Comparison of ENCODE assay signal across 19 mouse cellular contexts in genomic region chr3:98741043-98741442, GRCm38 (mm10). TPM values are rescaled to one million over a fixed set of nuclear protein-coding genes. Genes with fewer than 3 reads are reported as not detected.
DNase-seq lines count a peak whose midpoint lies in the region; ATAC-seq and TF ChIP-seq lines count a peak whose summit lies in the region.
"Not testable (repeated sequence)": the region's sequence is repeated elsewhere in the genome, so short reads cannot be mapped to it uniquely, and the experiment has no call there.
"Had no signal": no experiment of that assay in that cellular context is flagged by ENCODE, and none has a peak within 500 bp of the region (broad histone marks: within the 10 kb centered on the region; RNA-seq: fewer than 3 reads in every experiment).

No protein-coding gene starts in this region.

- in situ Hi-C loops in Patski (cut with MboI; ENCODE audit: low pct_unique_long_range_greater_than_20kb): not testable (repeated sequence)

- TF ChIP-seq CTCF in Patski (IDR thresholded peaks at IDR 0.05): peak; percentile 37
- TF ChIP-seq CTCF in kidney, postnatal 0 days (IDR thresholded peaks at IDR 0.05; ENCODE audit: low read depth): peak; percentile 47
- TF ChIP-seq CTCF in left cerebral cortex, adult 2 months (IDR thresholded peaks at IDR 0.05): peak; percentile 28
- TF ChIP-seq CTCF in midbrain, postnatal 0 days (IDR thresholded peaks at IDR 0.05): peak; percentile 38

- 66% methylated on average over 1 of the region's 1 CpGs for WGBS in kidney, postnatal 0 days
- WGBS in midbrain, postnatal 0 days: 56% methylated on average over 1 of the region's 1 CpGs

- POLR2A ChIA-PET in Patski (lab: Charles Lee): not testable (repeated sequence)

- intact Hi-C loops in left cerebral cortex, adult 2 months (cut with DNase I): not testable (repeated sequence)

- H3K36me3 ChIP-seq in kidney, postnatal 0 days (ENCODE audit: insufficient read depth, low read length); midbrain, postnatal 0 days (ENCODE audit: insufficient read depth, low read length): not testable (repeated sequence)

- DNase-seq in Patski (ENCODE audit: low read depth, low spot score); kidney, postnatal 0 days (ENCODE audit: low spot score); left cerebral cortex, adult 2 months (ENCODE audit: extremely low spot score in 1 of 2, low spot score in 2 of 2); midbrain, postnatal 0 days (ENCODE audit: low spot score): not testable (repeated sequence)

- H3K27ac ChIP-seq in kidney, postnatal 0 days; left cerebral cortex, adult 2 months; midbrain, postnatal 0 days (ENCODE audit: low read depth, low read length): not testable (repeated sequence)

- not testable (repeated sequence) for H3K9ac ChIP-seq in kidney, postnatal 0 days (ENCODE audit: low read depth, low read length); midbrain, postnatal 0 days (replicated peaks; ENCODE audit: low read length, poor library complexity, severe bottlenecking)

- H3K4me3 ChIP-seq in kidney, postnatal 0 days (replicated peaks; ENCODE audit: low read depth, low read length); left cerebral cortex, adult 2 months; midbrain, postnatal 0 days (ENCODE audit: low read depth, low read length): not testable (repeated sequence)

- CTCF ChIA-PET in Patski (lab: Charles Lee): interaction anchor here (1.4 to 1.5 kb wide), 2 partner anchors 17 to 22 kb away, joined by 3 to 4 read pairs; no protein-coding TSS in a partner anchor

- not testable (repeated sequence) for H3K27me3 ChIP-seq in Patski; kidney, postnatal 0 days (ENCODE audit: insufficient read depth, low read length); midbrain, postnatal 0 days (ENCODE audit: insufficient read depth, low read length)

- not testable (repeated sequence) for H3K4me1 ChIP-seq in kidney, postnatal 0 days (replicated peaks; ENCODE audit: insufficient read depth, low read length); midbrain, postnatal 0 days (ENCODE audit: insufficient read depth, low read length)

- not testable (repeated sequence) for ATAC-seq in Patski; kidney, postnatal 0 days (replicated peaks; ENCODE audit: low FRiP score, low read depth); midbrain, postnatal 0 days (ENCODE audit: low FRiP score)
- peak; percentile 72 for ATAC-seq in frontal cortex, adult (ENCODE audit: low TSS enrichment)

- not testable (repeated sequence) for H3K4me2 ChIP-seq in kidney, postnatal 0 days (ENCODE audit: low read length); midbrain, postnatal 0 days (ENCODE audit: low read depth, low read length, poor library complexity, severe bottlenecking)

- H3K9me3 ChIP-seq in kidney, postnatal 0 days (replicated peaks; ENCODE audit: low read length); midbrain, postnatal 0 days (ENCODE audit: low read length): not testable (repeated sequence)

RNA-seq across cellular contexts. Expression of gene Hsd3b2, which starts 16.7 kb away (rescaled TPM):
- 0.06 TPM for polyA plus RNA-seq in Patski (2021)
- 0.55 and 0.66 TPM in 2 replicates for polyA plus RNA-seq in kidney, postnatal 0 days (2015; fragmentation: Nextera tagmentation; extraction: Ambion mirVana)
- under 1 TPM; 0.09 to 0.20 TPM for total RNA-seq in left cerebral cortex, adult 2 months (2021)
- not detected in 2 replicates for total RNA-seq in midbrain, postnatal 0 days (2014; rRNA removed)
- polyA plus RNA-seq in midbrain, postnatal 0 days (2015; fragmentation: Nextera tagmentation; extraction: Ambion mirVana): not detected in 2 replicates
- total RNA-seq: CH12.LX; common myeloid progenitor, adult 5-6 weeks had no signal
- polyA plus RNA-seq: adrenal gland, adult 2 months; CD4-positive, CD25-positive, alpha-beta regulatory T cell, adult 4 months; embryonic facial prominence, embryonic 11.5 days; embryonic facial prominence, embryonic 15.5 days; erythroblast, embryonic 14.5 days; forebrain, embryonic 10.5 days; forebrain, embryonic 12.5 days; forebrain, embryonic 16.5 days; G1E had no signal

RNA-seq across cellular contexts. Expression of gene Hsd3b3, which starts 21.9 kb away (rescaled TPM):
- 0.10 TPM for polyA plus RNA-seq in Patski (2021)
- 2.3 and 2.6 TPM in 2 replicates for polyA plus RNA-seq in kidney, postnatal 0 days (2015; fragmentation: Nextera tagmentation; extraction: Ambion mirVana)
- not detected for total RNA-seq in left cerebral cortex, adult 2 months (2021)
- not detected in 2 replicates for total RNA-seq in midbrain, postnatal 0 days (2014; rRNA removed)
- 0.11 and 0.21 TPM in 2 replicates for polyA plus RNA-seq in midbrain, postnatal 0 days (2015; fragmentation: Nextera tagmentation; extraction: Ambion mirVana)
- total RNA-seq: adrenal gland, postnatal 25 days; CH12.LX; common myeloid progenitor, adult 5-6 weeks had no signal
- polyA plus RNA-seq: brain, embryonic 14.5 days; embryonic facial prominence, embryonic 11.5 days; embryonic facial prominence, embryonic 13.5 days; embryonic facial prominence, embryonic 15.5 days; erythroblast, embryonic 14.5 days; forebrain, embryonic 10.5 days; G1E had no signal
